ENCODE assay signal across 9 mouse cellular contexts in the genomic region with DNA sequence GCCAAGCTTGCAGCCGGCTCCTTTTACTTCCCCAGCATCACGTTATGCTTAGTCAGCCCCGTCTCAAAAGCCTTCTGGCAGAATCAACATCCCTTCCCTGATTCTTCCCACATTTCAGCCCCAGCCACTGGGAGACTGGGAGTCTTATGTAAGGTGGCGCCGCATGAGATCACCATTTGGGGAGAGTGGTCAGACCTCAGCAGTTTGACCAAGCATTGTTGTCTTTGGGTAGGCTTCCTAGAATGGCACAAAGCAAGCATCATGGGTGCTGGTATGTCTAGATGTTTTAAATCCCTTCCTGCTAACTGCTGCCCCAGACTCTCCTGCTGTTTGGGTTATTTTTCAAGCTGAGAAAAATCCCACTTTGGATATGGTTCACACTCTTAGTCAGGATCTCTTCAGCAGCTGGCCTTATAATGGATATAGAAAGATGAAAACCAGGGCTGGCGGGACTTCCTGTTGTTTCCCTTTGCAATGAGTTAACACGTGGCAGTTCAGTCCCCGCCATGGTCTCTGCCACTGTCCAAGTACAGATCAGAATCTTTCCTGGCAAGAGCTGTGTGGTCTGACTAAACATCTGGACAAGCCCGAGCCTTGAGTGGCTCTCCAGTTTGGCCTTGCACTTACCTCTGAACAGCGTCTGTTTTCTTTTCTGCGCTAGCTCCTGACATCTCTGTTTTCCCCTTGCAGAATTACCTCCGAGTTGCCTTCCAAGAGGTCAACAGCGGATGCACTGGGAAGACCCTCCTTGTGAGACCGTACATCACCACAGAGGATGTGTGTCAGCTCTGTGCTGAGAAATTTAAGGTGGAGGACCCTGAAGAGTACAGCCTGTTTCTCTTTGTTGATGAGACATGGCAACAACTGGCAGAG. TPM values are rescaled to one million over a fixed set of nuclear protein-coding genes. Genes with fewer than 3 reads are reported as not detected.
DNase-seq lines count a peak whose midpoint lies in the region; ATAC-seq and TF ChIP-seq lines count a peak whose summit lies in the region.
"Had no signal": no experiment of that assay in that cellular context is flagged by ENCODE, and none has a peak within 500 bp of the region (broad histone marks: within the 10 kb centered on the region; RNA-seq: fewer than 3 reads in every experiment).

No protein-coding gene starts in this region.

- peak overlapping the region; percentile 48; the same call in 1 of the 2 replicates for H3K27ac ChIP-seq in forebrain, embryonic 12.5 days
- H3K27ac ChIP-seq in forebrain, embryonic 15.5 days (replicated peaks) = no peak overlapping the region
- H3K27ac ChIP-seq in ES-E14 (ENCODE audit: insufficient read depth, low read depth, low read length, poor library complexity, severe bottlenecking) = peak overlapping the region; percentile 83; the same call in 1 of the 2 replicates

- no peaks in the 10 kb centered on the region for H3K9me3 ChIP-seq in forebrain, embryonic 12.5 days
- no peaks in the 10 kb centered on the region for H3K9me3 ChIP-seq in forebrain, embryonic 15.5 days
- H3K9me3 ChIP-seq in ES-E14 (ENCODE audit: control insufficient read depth, insufficient read depth, low read depth, low read length) = no peaks in the 10 kb centered on the region

- intact Hi-C loops in gastrocnemius, postnatal 14 days (cut with DNase I; ENCODE audit: low total_unique reads) = loop anchor here (10.0 kb wide), 1 partner anchor 190 kb away; no protein-coding TSS in a partner anchor

- no peak overlapping the region for H3K9ac ChIP-seq in forebrain, embryonic 12.5 days
- H3K9ac ChIP-seq in forebrain, embryonic 15.5 days (replicated peaks) = no peak overlapping the region
- peak overlapping the region; percentile 3; the same call in 1 of the 2 replicates for H3K9ac ChIP-seq in ES-E14 (ENCODE audit: insufficient read depth, low read depth, low read length, poor library complexity, severe bottlenecking)

- no peak overlapping the region for H3K4me3 ChIP-seq in forebrain, embryonic 12.5 days (replicated peaks)
- H3K4me3 ChIP-seq in forebrain, embryonic 15.5 days = no peak overlapping the region
- H3K4me3 ChIP-seq in ES-E14 (ENCODE audit: insufficient read depth in 1 of 2, low read depth in 1 of 2, low read length in 2 of 2, poor library complexity in 1 of 2, severe bottlenecking in 1 of 2) = no peak overlapping the region

- WGBS in forebrain, embryonic 12.5 days = 75% methylated on average over 14 of the region's 14 CpGs
- 79% methylated on average over 14 of the region's 14 CpGs for WGBS in forebrain, embryonic 15.5 days

- in situ Hi-C loops in ES-E14 (cut with MboI; ENCODE audit: low sequenced_read_pairs in 2 of 2, unreplicated experiment in 2 of 2) = no loop called here

- no peak overlapping the region for H3K4me2 ChIP-seq in forebrain, embryonic 12.5 days
- no peak overlapping the region for H3K4me2 ChIP-seq in forebrain, embryonic 15.5 days (replicated peaks)

- no peak for ATAC-seq in forebrain, embryonic 12.5 days (ENCODE audit: low FRiP score)
- no peak for ATAC-seq in forebrain, embryonic 15.5 days (replicated peaks)
- ATAC-seq in megakaryocyte, adult 5-6 weeks (ENCODE audit: poor library complexity, severe bottlenecking) = no peak

- H3K4me1 ChIP-seq in forebrain, embryonic 12.5 days = peaks cover 8% of the 10 kb centered on the region; the same call in 1 of the 2 replicates
- H3K4me1 ChIP-seq in forebrain, embryonic 15.5 days = no peaks in the 10 kb centered on the region
- peaks cover 5 to 23% of the 10 kb centered on the region in 2 experiments for H3K4me1 ChIP-seq in ES-E14 (ENCODE audit: control insufficient read depth in 2 of 2, insufficient read depth in 2 of 2, low read length in 2 of 2, poor library complexity in 1 of 2)

- no peaks in the 10 kb centered on the region for H3K36me3 ChIP-seq in forebrain, embryonic 12.5 days (replicated peaks)
- 0 out of 2 replicates have a peak, but pooled peaks cover 2% of the 10 kb centered on the region for H3K36me3 ChIP-seq in forebrain, embryonic 15.5 days
- H3K36me3 ChIP-seq in ES-E14 (ENCODE audit: control insufficient read depth, insufficient read depth, low read length, poor library complexity, severe bottlenecking) = no peaks in the 10 kb centered on the region; the same call in 1 of the 2 replicates

- DNase-seq in ES-E14 (ENCODE audit: low read depth, low spot score) = no peak
- DNase-seq in gastrocnemius, postnatal 14 days = peak; percentile 75
- DNase-seq in kidney, adult 18-20 months = peak; percentile 43
- peak; percentile 81 for DNase-seq in lung, postnatal 36 days
- DNase-seq in thymus, postnatal 0 days (ENCODE audit: low spot score) = no peak

- no peaks in the 10 kb centered on the region for H3K27me3 ChIP-seq in forebrain, embryonic 12.5 days
- no peaks in the 10 kb centered on the region for H3K27me3 ChIP-seq in forebrain, embryonic 15.5 days

TF ChIP-seq in ES-E14, 5 proteins besides CTCF, POLR2A, EP300 and RAD21:
- no peak for TF ChIP-seq CHD2 (IDR thresholded peaks at IDR 0.05; ENCODE audit: low read depth, low read length)

RNA-seq across cellular contexts. Expression of gene Naa20, which starts 16.8 kb away (rescaled TPM):
- 124 and 132 TPM in 2 replicates for polyA plus RNA-seq in forebrain, embryonic 12.5 days (2016; fragmentation: Nextera tagmentation; extraction: Ambion mirVana)
- 124 TPM in 2 replicates for polyA plus RNA-seq in forebrain, embryonic 15.5 days (2015; fragmentation: Nextera tagmentation; extraction: Ambion mirVana)
- total RNA-seq in ES-E14 (2012; rRNA removed) = 81.5 and 87.6 TPM in 2 replicates
- total RNA-seq in gastrocnemius, postnatal 14 days (2021) = 10 to 100 TPM; 42.3 to 45.8 TPM
- 158 and 162 TPM in 2 replicates for polyA plus RNA-seq in thymus, postnatal 0 days (2015; fragmentation: Nextera tagmentation; extraction: Ambion mirVana)
- 63.9 and 90.0 TPM in 2 replicates for total RNA-seq in megakaryocyte, adult 5-6 weeks (2015)
- 57.8 and 62.5 TPM in 2 replicates for total RNA-seq in megakaryocyte, adult 5-6 weeks (2017)

RNA-seq across cellular contexts. Expression of gene Cfap61, which starts 49.4 kb away (rescaled TPM):
- polyA plus RNA-seq in forebrain, embryonic 12.5 days (2016; fragmentation: Nextera tagmentation; extraction: Ambion mirVana) = 1.1 and 1.2 TPM in 2 replicates
- polyA plus RNA-seq in forebrain, embryonic 15.5 days (2015; fragmentation: Nextera tagmentation; extraction: Ambion mirVana) = 1.9 and 2.2 TPM in 2 replicates
- total RNA-seq in ES-E14 (2012; rRNA removed) = 0.45 and 0.74 TPM in 2 replicates
- total RNA-seq in gastrocnemius, postnatal 14 days (2021) = not detected
- 0.15 and 0.30 TPM in 2 replicates for polyA plus RNA-seq in thymus, postnatal 0 days (2015; fragmentation: Nextera tagmentation; extraction: Ambion mirVana)
- 0.07 TPM in 1 of 2 replicates, not detected in the other for total RNA-seq in megakaryocyte, adult 5-6 weeks (2015)
- 0.24 and 0.44 TPM in 2 replicates for total RNA-seq in megakaryocyte, adult 5-6 weeks (2017)
- total RNA-seq: gastrocnemius, postnatal 4 days had no signal

RNA-seq across cellular contexts. Expression of gene Crnkl1, which starts 49.7 kb away (rescaled TPM):
- 37.9 and 41.7 TPM in 2 replicates for polyA plus RNA-seq in forebrain, embryonic 12.5 days (2016; fragmentation: Nextera tagmentation; extraction: Ambion mirVana)
- 31.3 and 34.9 TPM in 2 replicates for polyA plus RNA-seq in forebrain, embryonic 15.5 days (2015; fragmentation: Nextera tagmentation; extraction: Ambion mirVana)
- 33.6 and 35.0 TPM in 2 replicates for total RNA-seq in ES-E14 (2012; rRNA removed)
- 10 to 100 TPM; 13.1 TPM for total RNA-seq in gastrocnemius, postnatal 14 days (2021)
- 38.3 and 39.1 TPM in 2 replicates for polyA plus RNA-seq in thymus, postnatal 0 days (2015; fragmentation: Nextera tagmentation; extraction: Ambion mirVana)
- total RNA-seq in megakaryocyte, adult 5-6 weeks (2015) = 29.9 and 34.4 TPM in 2 replicates
- 69.6 and 73.9 TPM in 2 replicates for total RNA-seq in megakaryocyte, adult 5-6 weeks (2017)

Comparison
In these comparisons a context has a peak if more than half of its experiments do, and no peak if none do; other contexts are left out.
1. DNase-seq: peak in gastrocnemius, postnatal 14 days (single experiment), kidney, adult 18-20 months (single experiment) and lung, postnatal 36 days (single experiment); none in ES-E14 (single experiment) and thymus, postnatal 0 days (single experiment).